Mouse (Mus musculus) forebrain, embryonic 12.5 days (tissue): ENCODE results near the gene AW549877. TPM values are rescaled to one million over a fixed set of nuclear protein-coding genes. Genes with fewer than 3 reads are reported as not detected.

ENCODE experiments used
- ATAC-seq: fragments of 200-750 bp; cut with Nextera tagmentation; 2 replicates; pipeline ENCODE4 v1.8.0; 2017; ENCODE audit warnings: moderate TSS enrichment; ENCODE audit not compliant: low FRiP score
- H3K27ac ChIP-seq: fragments of 300-500 bp; sonication (generic); 2 replicates; pipeline ENCODE4 v1.5.1; 2016; ENCODE audit warnings: mild to moderate bottlenecking
- H3K27me3 ChIP-seq: fragments of 300-500 bp; sonication (generic); 2 replicates; pipeline ENCODE4 v1.6.1; 2016; ENCODE audit warnings: mild to moderate bottlenecking
- H3K36me3 ChIP-seq: fragments of 300-500 bp; sonication (generic); replicated peaks from 2 replicates; pipeline ENCODE4 v1.6.1; 2016; ENCODE audit warnings: mild to moderate bottlenecking
- H3K4me1 ChIP-seq: fragments of 300-500 bp; sonication (generic); 2 replicates; pipeline ENCODE4 v1.6.1; 2016
- H3K4me2 ChIP-seq: fragments of 300-500 bp; sonication (generic); 2 replicates; pipeline ENCODE4 v1.6.1; 2016; ENCODE audit warnings: mild to moderate bottlenecking, moderate library complexity
- H3K4me3 ChIP-seq: fragments of 300-500 bp; sonication (generic); replicated peaks from 2 replicates; pipeline ENCODE4 v1.5.1; 2016; ENCODE audit warnings: mild to moderate bottlenecking
- H3K9ac ChIP-seq: fragments of 300-500 bp; sonication (generic); 2 replicates; pipeline ENCODE4 v1.6.1; 2016; ENCODE audit warnings: mild to moderate bottlenecking
- H3K9me3 ChIP-seq: fragments of 300-500 bp; sonication (generic); 2 replicates; pipeline ENCODE4 v1.6.1; 2016
- WGBS: fragments of 180-500 bp; shearing (Covaris S2); methylation state at CpG from one replicate; pipeline ENCODE4 v1.1.7; 2016; 5-methylcytosine and 5-hydroxymethylcytosine counted together
- polyA plus RNA-seq: library from polyadenylated mRNA; unstranded; fragments of >200 nt; fragmentation: Nextera tagmentation; extraction: Ambion mirVana; gene quantifications from 2 replicates; pipeline ENCODE4 v1.2.1, GENCODE M21; 2016

The AW549877 gene
- 57.0 and 62.5 TPM in 2 replicates for polyA plus RNA-seq

DNA sequence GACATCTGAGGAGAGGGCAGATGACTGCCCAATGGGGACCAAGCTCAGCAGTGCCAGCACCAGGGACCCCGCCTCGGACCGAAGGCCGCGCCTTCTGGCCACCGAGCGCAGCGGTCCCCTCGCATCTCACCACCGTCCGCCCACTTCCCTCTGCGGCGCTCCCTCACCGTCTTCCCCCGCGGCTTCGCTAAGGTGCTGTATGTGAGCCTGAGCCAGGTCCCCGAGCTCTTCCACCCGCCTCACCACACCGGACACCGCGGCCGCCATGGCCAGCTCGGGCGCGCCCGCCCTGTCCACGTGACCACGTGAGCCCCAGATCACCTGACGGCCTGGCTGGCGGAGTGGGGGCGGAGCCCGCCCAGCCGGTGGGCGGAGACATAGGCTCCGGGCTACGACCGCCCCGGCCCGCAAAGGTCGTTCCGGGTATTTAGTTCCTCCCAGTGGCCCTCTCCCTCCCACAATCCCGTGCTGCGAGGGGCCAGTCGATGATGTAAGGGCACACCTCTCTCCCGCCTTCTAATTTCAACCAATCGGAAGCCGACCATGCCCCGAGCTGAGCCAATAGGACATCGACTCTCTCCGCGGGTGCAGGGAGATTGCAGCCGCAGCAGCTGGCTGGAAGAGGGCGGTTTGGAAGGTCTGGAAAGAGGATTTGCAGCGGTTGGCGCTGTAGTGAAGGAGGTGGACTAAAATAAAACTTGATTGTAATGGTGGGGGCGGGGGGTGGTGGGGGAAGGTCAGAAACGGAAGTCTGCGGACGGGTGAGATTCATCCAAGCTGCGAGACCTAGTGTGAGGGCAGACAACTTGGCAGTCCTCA lies at the start of gene AW549877:
Gene AW549877 (minus strand): TSS at position 297 of the 819 bp plus-strand sequence.
- H3K4me2 ChIP-seq: peak within 1 kb of the TSS; percentile 64
- H3K27ac ChIP-seq: peak within 1 kb of the TSS; percentile 90
- peaks cover 10% of the 10 kb centered on the region; the same call in 1 of the 2 replicates for H3K36me3 ChIP-seq
- H3K27me3 ChIP-seq: no peaks in the 10 kb centered on the region
- no peaks in the 10 kb centered on the region for H3K9me3 ChIP-seq
- H3K4me1 ChIP-seq: peaks cover 9% of the 10 kb centered on the region
- H3K4me3 ChIP-seq: peak within 1 kb of the TSS; percentile 73
- WGBS: under 1% methylated on average over 57 of the region's 61 CpGs
- peak; percentile 99 for ATAC-seq
- peak within 1 kb of the TSS; percentile 80 for H3K9ac ChIP-seq

GRCm38 (mm10) chr15:4043032-4043471 lies 47.5 kb upstream of the AW549877 start:
- peaks cover 21% of the 10 kb centered on the region for H3K36me3 ChIP-seq
- no peaks in the 10 kb centered on the region for H3K9me3 ChIP-seq
- H3K4me1 ChIP-seq: no peaks in the 10 kb centered on the region
- no peak overlapping the region for H3K27ac ChIP-seq
- H3K4me3 ChIP-seq: no peak overlapping the region
- no peak overlapping the region for H3K4me2 ChIP-seq
- no peak for ATAC-seq
- no peak overlapping the region for H3K9ac ChIP-seq
- H3K27me3 ChIP-seq: no peaks in the 10 kb centered on the region
- 28% methylated on average over 4 of the region's 4 CpGs for WGBS

DNA sequence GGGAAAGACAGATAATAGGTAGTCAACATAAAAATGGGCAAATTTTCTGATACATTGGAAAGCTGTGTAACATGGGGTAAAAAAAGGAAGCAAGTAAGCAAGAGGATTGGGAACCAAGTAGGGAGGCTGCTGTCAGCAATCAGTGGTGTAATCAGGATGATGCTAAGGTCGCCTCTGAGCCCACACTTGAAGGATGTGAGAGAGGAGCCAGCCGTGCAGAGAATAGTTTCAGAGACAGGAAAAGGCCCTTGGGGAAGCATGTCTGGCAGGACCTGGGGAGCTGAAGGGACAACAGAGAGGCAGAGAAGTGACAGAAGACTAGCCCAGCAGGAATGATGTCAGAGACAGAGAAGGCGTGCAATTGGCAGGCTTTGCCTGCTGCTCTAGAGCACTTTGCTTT lies 46.9 kb upstream of the AW549877 start:
- Histone ChIP-seq H3K9me3 (no peaks in the 10 kb centered on the region), H3K36me3 (peaks cover 24% of the 10 kb centered on the region), H3K4me2 (no peak overlapping the region), H3K27me3 (no peaks in the 10 kb centered on the region), H3K4me3 (no peak overlapping the region), H3K4me1 (no peaks in the 10 kb centered on the region), H3K27ac (no peak overlapping the region), H3K9ac (no peak overlapping the region)
- no peak for ATAC-seq
- WGBS: 80% methylated on average over 3 of the region's 3 CpGs

DNA sequence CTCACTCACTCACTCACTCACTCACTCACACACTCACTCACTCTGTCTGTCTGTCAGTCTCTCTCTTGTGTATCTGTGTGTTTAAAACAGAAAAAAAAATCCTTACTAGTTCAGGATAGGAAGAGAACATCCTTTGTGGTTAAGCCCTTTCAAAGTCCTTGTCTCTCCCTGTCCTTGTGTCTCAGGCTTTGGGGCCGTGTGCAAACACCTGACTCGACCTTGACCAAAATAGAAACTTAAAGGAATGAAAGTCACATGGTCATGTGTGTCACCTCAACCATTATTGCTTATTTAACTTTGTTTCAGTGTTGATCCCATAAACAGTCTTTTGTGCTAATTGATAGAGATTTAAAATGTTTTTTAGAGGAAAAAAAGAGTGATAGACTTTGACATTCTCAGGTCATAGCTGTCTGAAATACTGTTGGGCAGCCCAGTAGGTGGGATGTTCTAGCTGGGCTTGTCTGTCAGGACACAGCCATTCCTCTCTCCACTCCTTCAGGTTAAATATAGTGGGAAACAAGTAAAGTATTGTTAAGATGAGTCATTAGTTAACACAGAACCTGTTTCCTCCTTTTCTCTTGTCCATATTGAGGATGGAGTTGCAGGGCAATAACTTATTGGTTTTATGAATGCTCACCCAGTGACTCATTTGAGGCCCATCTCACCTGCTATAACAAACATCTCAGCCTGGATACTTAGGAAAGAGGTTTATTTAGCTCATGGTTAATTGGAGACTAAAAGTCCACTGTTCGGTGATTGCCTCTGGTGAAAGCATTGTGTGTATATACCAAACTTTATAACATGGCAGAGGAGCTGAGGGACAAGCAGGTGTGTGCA lies 37.8 kb upstream of the AW549877 start:
- no peak overlapping the region for H3K9ac ChIP-seq
- no peaks in the 10 kb centered on the region for H3K4me1 ChIP-seq
- 85% methylated on average over 3 of the region's 3 CpGs for WGBS
- H3K27me3 ChIP-seq: no peaks in the 10 kb centered on the region
- no peaks in the 10 kb centered on the region for H3K9me3 ChIP-seq
- no peak overlapping the region for H3K27ac ChIP-seq
- ATAC-seq: no peak
- no peak overlapping the region for H3K4me3 ChIP-seq
- H3K4me2 ChIP-seq: no peak overlapping the region
- H3K36me3 ChIP-seq: peaks cover 23% of the 10 kb centered on the region

DNA sequence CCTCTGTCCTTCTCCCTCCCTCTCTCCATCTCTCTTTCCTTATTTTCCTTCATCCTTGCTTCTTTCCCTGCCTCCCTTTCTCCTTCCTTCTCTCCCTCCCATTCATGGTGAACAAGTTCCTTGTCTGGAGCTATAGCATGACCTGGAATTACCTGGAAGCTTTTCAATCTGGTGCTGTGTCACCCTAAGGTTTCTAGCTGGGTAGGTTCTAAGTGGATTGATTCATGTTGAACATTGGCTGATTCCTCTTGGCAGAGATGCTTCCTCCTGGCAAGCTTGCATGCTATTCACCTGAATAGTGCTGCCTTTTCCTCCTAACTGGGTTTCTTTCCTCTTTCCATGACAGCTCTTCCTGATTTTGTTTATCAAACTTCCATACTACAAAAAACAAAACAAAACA lies 33.4 kb upstream of the AW549877 start:
- no peak overlapping the region for H3K27ac ChIP-seq
- H3K4me3 ChIP-seq: no peak overlapping the region
- no peak overlapping the region for H3K9ac ChIP-seq
- H3K36me3 ChIP-seq: no peaks in the 10 kb centered on the region
- no peak for ATAC-seq
- peaks cover 12% of the 10 kb centered on the region; the same call in 1 of the 2 replicates for H3K4me1 ChIP-seq
- H3K9me3 ChIP-seq: no peaks in the 10 kb centered on the region
- H3K4me2 ChIP-seq: no peak overlapping the region
- no peaks in the 10 kb centered on the region for H3K27me3 ChIP-seq

DNA sequence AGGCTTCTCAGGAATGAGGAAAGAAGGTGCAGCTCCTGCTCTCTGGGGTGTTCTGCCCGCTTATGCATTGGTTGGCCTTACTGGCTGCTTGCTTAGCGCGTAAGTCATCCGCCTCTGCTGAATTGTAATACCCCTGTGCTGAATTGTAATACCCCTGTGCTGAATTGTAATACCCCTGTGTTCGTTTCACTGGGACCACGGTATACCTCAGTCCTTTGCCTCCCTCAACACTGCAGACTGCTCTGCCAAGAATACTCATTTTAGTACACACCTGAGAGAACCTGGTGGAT lies 32.8 kb upstream of the AW549877 start:
- 77% methylated on average over 6 of the region's 6 CpGs for WGBS
- Histone ChIP-seq H3K9ac (no peak overlapping the region), H3K4me3 (no peak overlapping the region), H3K4me1 (peaks cover 12% of the 10 kb centered on the region; the same call in 1 of the 2 replicates), H3K4me2 (no peak overlapping the region), H3K9me3 (no peaks in the 10 kb centered on the region), H3K36me3 (no peaks in the 10 kb centered on the region), H3K27me3 (no peaks in the 10 kb centered on the region), H3K27ac (no peak overlapping the region)
- no peak for ATAC-seq

DNA sequence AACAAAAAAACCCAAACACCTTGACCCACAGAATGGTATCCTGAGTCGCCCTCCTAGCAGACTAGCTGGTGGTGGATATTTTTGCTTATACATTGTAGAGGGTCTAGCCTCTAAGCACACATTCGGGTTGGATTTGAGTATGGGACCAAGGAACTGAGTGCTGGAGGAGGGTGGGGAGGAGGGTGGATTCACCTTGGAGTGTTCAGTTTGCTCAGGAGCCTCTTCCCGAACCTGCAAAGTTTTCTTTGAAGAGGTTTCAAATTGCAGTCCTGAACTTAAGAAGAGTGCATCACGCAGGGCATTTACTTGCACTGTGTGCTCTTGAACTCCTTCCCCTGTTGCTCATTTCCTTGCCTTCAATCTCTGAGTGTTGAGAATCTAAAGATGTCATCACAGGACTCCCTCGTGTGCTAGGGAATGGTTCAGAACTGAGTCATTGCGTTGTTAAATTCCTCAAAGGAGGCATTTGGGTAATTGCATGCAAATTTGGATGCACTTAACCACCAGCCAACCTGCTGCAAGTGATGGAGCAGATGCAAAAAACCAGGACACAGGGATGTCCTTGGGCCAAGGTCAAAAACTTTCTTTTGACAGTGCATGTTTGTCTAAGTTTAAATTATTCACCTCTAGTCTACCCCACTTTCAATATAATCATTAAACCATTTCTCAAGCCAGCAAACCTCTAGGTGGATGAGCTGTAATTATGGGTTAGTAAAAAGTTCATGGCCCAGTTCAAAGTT lies 32.3 kb upstream of the AW549877 start:
- peak overlapping the region; percentile 80 for H3K4me3 ChIP-seq
- H3K9ac ChIP-seq: peak overlapping the region; percentile 87
- no peaks in the 10 kb centered on the region for H3K9me3 ChIP-seq
- H3K4me1 ChIP-seq: peaks cover 12% of the 10 kb centered on the region; the same call in 1 of the 2 replicates
- WGBS: 14% methylated on average over 6 of the region's 6 CpGs
- no peak overlapping the region; the same call in 1 of the 2 replicates for H3K27ac ChIP-seq
- H3K4me2 ChIP-seq: peak overlapping the region; percentile 66
- no peaks in the 10 kb centered on the region for H3K27me3 ChIP-seq
- no peaks in the 10 kb centered on the region for H3K36me3 ChIP-seq
- no peak; the same call in 1 of the 2 replicates for ATAC-seq

DNA sequence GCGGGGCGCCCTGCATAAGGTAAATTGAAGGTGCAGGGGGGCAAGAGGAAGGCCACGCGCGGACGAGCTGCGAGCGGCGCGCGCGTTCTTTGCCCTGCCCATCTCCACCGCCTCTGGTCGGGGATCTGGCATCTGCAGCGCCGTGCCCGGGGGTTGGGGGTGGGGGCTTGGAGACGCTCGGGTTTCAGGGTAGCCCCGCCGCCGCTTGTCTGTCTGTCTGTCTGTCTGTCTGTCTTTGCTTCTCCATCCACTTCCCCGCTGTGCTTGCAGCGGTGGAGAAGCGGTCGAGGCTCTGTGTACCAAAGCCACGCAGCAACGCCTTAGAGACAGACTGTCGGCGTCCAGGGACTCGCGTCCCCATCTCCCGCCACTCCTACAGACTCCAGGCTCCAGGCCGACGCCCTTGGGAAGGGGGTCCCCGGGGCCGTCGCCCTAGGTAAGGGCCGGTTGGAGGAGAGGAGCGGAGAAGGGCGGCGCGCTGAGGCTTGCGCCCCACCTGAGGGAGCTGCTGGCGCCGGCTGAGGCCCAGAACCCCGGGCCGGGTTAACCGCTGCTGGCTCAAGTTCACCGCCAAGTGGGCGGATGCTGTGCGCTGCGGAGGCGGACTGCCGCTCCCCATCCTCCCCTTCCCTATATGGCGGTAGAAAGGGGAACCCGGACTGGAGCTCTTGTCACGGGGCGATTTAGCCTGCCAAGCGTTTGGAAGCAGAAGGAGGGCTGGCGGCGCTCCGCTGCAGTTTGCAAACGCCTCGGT lies 31.5 kb upstream of the AW549877 start:
- Histone ChIP-seq H3K36me3 (no peaks in the 10 kb centered on the region), H3K4me3 (peak overlapping the region; percentile 80), H3K27me3 (no peaks in the 10 kb centered on the region), H3K4me2 (peak overlapping the region; percentile 66), H3K27ac (peak overlapping the region; percentile 96), H3K4me1 (peaks cover 12% of the 10 kb centered on the region; the same call in 1 of the 2 replicates), H3K9ac (peak overlapping the region; percentile 87), H3K9me3 (no peaks in the 10 kb centered on the region)
- under 1% methylated on average over 63 of the region's 65 CpGs for WGBS
- peak; percentile 83 for ATAC-seq

DNA sequence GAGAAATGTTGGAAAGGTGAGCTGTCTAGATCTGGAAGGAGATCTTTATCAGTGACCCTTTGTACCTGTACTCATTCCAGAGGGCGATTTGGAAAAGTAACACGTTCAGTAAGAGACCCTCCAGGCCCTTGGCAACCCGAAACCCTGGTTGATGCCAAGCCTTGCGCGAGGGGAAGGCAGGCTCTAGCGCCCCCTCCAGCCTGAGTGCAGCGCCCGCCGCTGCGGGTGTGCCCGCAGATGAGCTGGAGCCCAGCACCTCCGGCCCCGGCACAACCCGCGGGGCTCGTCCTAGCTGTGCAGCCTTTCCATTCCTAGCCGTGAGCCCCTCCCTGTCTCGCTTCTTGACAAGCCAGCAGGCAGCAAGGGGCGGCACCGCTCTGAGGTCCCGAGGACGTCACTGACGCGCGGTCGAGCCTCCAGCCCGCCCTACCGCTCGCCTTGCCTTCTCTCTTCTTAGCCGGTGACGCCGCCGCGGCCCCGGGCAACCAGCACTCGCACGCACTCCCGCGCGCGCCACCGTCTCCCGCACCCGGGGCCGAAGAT lies 30.8 kb upstream of the AW549877 start, which contains the start of gene Oxct1:
Gene Oxct1 (plus strand): TSS at position 153 of the 543 bp plus-strand sequence.
- Histone ChIP-seq H3K36me3 (no peaks in the 10 kb centered on the region), H3K27ac (peak within 1 kb of the TSS; percentile 96), H3K4me1 (peaks cover 12% of the 10 kb centered on the region; the same call in 1 of the 2 replicates), H3K4me2 (peak within 1 kb of the TSS; percentile 66), H3K4me3 (peak within 1 kb of the TSS; percentile 80), H3K9ac (peak within 1 kb of the TSS; percentile 87), H3K9me3 (no peaks in the 10 kb centered on the region), H3K27me3 (no peaks in the 10 kb centered on the region)
- peak; percentile 95 for ATAC-seq
- WGBS: under 1% methylated on average over 45 of the region's 45 CpGs

DNA sequence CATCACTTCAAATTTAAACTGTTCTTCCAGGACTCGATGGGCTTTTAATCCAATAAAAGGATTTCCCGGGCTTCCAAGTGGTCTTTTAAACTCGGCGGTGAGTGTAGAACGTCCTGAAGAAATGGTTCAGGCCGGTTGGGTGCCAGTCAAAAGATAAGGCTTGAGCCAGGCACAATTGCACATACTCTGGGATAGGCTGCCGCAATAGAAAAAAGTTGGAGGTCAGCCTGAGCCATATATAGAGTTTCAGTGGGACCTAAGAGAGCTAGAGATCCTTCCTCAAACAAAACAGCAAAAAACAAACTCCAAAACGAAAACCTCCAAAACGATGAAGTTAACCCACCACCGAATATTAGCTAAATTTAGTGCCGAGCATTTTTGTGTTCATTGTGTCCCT lies 30.0 kb upstream of the AW549877 start:
- ATAC-seq: no peak
- H3K9me3 ChIP-seq: no peaks in the 10 kb centered on the region
- 49% methylated on average over 11 of the region's 11 CpGs for WGBS
- H3K27me3 ChIP-seq: no peaks in the 10 kb centered on the region
- peak overlapping the region; percentile 66 for H3K4me2 ChIP-seq
- H3K36me3 ChIP-seq: no peaks in the 10 kb centered on the region
- no peak overlapping the region for H3K9ac ChIP-seq
- H3K4me3 ChIP-seq: no peak overlapping the region
- no peak overlapping the region for H3K27ac ChIP-seq
- peaks cover 12% of the 10 kb centered on the region; the same call in 1 of the 2 replicates for H3K4me1 ChIP-seq
